Mouse (Mus musculus) gastrocnemius, adult 8-10 months (tissue): ENCODE measurements around the gene Gtpbp4. TPM values are rescaled to one million over a fixed set of nuclear protein-coding genes. Genes with fewer than 3 reads are reported as not detected.
"Not testable (repeated sequence)": the region's sequence is repeated elsewhere in the genome, so short reads cannot be mapped to it uniquely, and the experiment has no call there.

ENCODE experiments used
- DNase-seq, 2 experiments: peaks; one replicate each; pipeline ENCODE4 v3.0.0; 2022; ENCODE audit warnings: low spot score in 2 of 2
- microRNA-seq: library from miRNA; unstranded; fragments of <30 nt; microRNA quantifications from one replicate; pipeline ENCODE4 v1.2.0, GENCODE M21; 2022
- total RNA-seq, 4 experiments: library from RNA; stranded (reverse); gene quantifications; 2 replicates each; pipeline ENCODE4 v1.2.4; 2022

Gtpbp4 gene
- total RNA-seq, 4 experiments from 2014 or later, result 41.6 to 46.7 (median 45.7) TPM

DNA sequence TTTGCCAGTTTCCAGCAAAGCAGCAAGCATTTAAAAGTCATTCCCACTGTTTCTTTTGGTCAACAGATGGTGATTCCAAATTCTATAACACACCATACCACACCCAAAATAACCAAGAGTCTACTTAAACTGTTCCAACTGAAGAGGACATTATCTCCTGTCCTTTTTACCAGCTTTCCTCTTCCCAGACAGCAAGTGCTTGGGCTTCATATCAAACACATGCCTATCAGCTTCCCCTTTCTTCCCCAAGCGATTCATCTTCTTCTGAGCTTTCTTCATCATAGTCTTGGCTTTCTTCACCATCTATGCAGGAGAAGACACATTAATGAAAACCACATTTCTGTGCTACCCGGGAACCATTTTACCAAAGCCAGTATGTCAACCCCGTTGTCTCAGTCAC is 22.9 kb downstream of the Gtpbp4 start:
- no peak for DNase-seq

DNA sequence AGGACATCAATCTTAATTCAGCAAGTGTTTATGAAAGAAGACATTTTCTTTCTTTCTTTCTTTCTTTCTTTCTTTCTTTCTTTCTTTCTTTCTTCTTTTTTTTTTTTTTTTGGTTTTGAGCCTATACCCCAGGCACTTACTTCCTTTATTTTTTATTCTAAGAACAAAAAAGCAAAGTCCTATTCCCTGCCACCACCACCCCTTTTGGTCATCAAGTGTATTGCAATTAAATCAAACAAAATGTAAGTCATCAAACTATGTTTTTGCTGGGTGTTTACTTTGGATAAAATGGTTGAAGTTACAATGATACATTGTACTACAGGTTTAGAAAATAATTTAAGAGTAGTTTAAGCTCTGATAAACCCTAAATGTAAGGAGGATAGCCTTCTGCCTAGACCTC is 23.5 kb downstream of the Gtpbp4 start:
- DNase-seq, result no peak

DNA sequence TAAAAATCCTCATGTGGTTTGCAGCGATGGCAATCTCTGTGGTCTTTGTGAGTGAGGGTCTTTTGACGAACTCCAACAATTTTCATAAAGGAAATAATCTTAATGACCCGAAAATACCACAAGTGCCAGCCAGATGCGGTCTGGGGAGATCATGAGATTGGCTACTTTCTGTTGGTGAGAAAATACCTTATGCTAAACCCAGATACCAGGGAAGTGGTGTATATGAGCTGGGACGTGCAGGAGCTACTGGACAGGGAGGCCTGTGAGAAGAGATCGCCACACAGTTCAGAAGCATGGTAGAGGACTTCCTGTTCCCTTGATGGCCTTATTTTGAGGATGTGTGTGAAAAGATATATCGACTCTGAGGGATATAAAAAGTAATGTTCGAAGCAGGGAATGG is 28.1 kb downstream of the Gtpbp4 start:
- no peak for DNase-seq

DNA sequence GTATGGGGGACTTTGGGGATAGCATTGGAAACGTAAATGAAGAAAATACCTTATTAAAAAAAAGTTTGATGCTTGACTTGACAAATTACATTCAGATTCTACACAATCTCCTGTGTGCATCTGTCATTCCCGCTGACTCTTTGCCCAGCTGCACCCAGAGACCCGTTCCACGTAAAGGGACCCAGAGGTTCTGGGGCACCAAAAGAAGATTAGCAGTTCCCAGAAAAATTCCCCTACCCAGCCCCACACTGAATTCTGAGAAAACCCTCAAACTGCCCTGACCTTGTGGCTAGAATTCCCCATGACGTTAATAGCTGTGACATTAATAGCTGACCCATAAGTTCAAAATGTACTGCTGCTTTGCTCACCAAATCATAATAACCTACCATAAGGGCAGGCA is 30.7 kb downstream of the Gtpbp4 start:
- DNase-seq, result no peak

DNA sequence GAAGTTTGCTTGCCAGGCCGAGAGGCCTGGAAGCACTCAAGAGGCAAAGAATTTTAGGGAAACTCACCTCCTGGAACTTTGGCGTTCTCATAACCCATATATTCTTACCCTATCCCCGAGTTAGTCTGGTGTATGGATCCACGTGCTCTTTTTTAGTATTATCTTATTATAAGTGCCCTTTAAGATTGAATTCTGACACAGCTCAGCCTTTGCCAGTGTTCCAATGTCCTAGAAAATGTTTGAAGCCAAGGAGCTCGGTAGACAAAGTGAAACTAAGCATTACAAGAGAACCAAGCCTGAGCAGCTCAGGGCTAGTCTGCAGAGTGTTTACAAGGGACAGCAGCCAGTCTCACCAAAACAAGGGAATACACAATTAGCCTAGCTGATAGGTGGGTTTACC is 33.6 kb downstream of the Gtpbp4 start:
- not testable (repeated sequence) for DNase-seq

DNA sequence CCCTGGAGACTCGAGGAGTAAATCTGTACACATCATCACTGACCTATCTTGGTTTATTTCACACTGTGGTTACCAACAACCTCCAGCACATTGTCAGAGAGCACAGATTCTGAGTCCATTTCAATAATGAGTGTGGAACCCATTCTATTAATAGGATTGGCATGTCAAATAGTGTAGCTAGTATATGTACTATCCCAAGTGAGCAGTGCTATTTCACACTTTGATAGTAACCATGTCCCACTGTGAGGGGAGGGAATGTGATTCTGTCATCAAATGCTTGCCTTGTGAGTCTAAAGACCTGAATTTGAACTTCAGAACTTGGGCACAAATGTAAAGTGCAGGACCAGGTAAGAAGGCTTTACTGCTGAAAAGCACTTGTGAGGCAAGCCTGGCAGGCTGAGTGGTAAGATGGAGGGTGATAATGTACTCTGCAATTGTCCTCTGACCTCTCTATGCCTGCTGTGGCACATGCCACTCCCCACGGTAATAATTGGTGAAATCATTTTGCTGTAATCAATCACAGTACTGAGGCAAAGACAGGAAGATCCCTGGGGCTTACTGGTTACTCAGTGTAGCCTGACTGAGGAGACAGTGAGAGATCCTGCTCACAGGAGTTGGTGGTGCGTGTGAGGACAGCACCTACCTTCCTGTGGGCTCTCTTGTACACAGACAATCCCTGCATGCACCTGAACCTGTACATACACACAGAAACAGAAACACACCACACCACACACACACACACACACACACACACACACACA is 34.6 kb downstream of the Gtpbp4 start:
- DNase-seq, result not testable (repeated sequence)

- DNase-seq, result not testable (repeated sequence)
Measured at GRCm38 (mm10) chr13:8959554-8959953, 36.3 kb downstream of the Gtpbp4 start.

DNA sequence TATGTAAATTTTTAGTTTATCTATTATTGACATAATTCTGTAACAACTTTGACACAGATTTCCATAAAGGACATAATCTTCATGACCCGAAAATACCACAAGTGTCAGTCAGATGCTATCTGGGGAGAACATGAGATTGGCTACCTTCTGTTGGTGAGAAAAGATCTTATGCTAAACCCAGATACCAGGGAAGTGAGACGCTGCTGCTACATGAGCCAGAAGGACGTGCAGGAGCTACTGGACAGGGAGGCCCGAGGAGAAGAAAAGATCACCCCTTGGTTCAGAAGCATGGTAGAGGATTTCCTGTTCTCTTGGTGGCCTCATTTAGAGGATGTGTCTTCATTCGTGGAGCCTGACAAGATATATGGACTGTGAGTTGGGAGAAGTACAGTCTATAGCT is 36.8 kb downstream of the Gtpbp4 start:
- DNase-seq, result not testable (repeated sequence)

- not testable (repeated sequence) for DNase-seq
Measured at GRCm38 (mm10) chr13:8956873-8957272, 39.0 kb downstream of the Gtpbp4 start.

DNA sequence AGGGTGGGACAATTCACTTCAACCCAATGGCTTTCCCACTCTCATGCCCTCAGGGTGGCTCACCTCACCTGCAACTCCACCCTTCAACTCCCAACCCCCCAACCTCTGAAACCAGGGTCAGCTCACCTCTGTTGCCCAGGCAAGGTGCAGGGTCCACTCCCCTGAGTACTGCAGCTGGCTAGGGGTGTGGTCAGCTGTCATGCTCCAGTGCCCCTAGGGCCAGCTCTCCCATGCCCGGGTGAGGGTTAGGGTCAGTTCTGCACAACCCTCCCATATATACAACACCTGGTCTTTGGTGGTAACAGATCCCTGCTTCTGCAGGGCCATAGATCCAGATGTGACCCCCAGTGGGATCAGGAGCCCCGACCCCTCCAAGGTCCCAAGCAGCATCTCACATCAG is 40.8 kb downstream of the Gtpbp4 start:
- not testable (repeated sequence) for DNase-seq

DNA sequence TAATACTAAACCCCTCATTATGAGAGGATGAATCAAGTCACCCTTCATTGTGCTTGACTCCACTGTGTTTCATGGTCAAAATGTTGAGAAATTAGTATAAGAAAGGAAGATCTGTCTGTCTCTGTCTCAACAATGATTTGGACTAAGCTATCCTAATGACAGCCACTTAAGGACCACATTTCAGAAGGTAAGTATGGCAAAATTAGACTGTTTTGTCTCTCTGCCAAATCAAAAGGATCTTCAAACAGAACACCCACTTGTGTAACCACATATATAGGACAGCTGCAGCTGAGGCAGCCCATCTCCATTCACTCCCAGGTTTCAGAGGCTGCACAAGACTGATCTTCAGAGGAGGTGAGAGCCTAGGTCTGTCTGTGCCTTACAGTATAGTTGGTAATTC is 43.3 kb downstream of the Gtpbp4 start, which contains the start of gene Idi2:
Gene Idi2 (plus strand): TSS at position 301 of the 400 bp plus-strand sequence.
- DNase-seq, result not testable (repeated sequence)

DNA sequence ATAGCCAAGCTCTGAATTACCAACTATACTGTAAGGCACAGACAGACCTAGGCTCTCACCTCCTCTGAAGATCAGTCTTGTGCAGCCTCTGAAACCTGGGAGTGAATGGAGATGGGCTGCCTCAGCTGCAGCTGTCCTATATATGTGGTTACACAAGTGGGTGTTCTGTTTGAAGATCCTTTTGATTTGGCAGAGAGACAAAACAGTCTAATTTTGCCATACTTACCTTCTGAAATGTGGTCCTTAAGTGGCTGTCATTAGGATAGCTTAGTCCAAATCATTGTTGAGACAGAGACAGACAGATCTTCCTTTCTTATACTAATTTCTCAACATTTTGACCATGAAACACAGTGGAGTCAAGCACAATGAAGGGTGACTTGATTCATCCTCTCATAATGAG is 47.8 kb downstream of the Gtpbp4 start, which contains the start of gene Gm9745:
Gene Gm9745 (minus strand): TSS at position 101 of the 400 bp plus-strand sequence.
- not testable (repeated sequence) for DNase-seq

GRCm38 (mm10) chr13:8943828-8944227 is 52.1 kb downstream of the Gtpbp4 start:
- DNase-seq, result not testable (repeated sequence)

- not testable (repeated sequence) for DNase-seq
Measured at GRCm38 (mm10) chr13:8941701-8942100, 54.2 kb downstream of the Gtpbp4 start.

GRCm38 (mm10) chr13:8941110-8941509 is 54.8 kb downstream of the Gtpbp4 start:
- not testable (repeated sequence) for DNase-seq

DNA sequence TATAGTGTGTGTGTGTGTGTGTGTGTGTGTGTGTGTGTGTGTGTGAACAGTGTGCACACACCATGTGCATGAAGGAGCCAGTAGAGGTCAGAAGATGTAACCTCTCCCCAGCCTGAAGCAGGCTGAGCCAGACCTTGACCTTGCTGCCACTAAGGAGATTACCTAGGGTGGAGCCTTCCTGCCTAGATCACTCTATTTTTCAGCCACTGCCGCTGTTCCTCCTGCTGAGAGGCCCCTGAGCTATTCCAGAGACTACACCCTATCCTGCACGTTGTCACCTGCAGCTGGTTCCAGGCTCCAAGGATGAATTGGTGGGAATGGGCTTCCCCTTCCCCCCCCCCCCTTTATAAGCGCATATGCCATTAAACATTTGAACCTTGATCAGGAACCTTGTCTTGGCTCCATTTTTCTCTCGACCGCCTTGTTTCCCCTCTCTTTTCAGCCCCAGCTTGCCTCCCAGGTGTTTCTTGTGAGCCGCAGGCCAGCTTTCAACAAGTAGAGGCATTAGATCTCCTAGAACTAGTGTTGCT is 58.2 kb downstream of the Gtpbp4 start:
- not testable (repeated sequence) for DNase-seq

DNA sequence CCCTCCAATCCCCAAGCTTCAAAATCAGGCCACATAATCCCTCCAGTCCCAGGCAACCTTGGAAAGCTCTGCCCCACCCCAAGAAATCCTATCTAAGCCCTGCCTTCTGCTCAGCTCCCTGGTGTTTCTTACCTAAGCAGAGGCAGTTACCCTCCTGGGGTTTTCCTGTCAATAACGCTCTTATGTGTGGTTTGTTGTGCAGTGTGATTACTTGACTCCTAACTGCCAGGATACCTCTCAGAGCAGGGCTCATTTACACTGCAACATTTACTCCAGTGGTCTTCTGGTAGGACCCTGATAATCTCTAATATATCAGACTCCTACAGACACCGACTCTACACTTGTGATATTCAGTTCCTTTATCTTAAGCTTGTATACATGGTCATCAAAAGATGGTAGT is 62.4 kb downstream of the Gtpbp4 start:
- DNase-seq, result no peak

Small RNA genes lying within 50 kb of the gene (microRNA-seq; reads per million reads assigned to microRNA genes)
- gene Gm22750, result not detected

Other genes starting within 250 kb of the Gtpbp4 start
- 10 to 100 TPM; 27.4 to 33.8 (median 29.9) TPM for gene Wdr37, start 124.2 kb downstream of the Gtpbp4 start, total RNA-seq
- gene Idi1, start 110.6 kb downstream of the Gtpbp4 start, total RNA-seq, result 1 to 10 TPM; 5.3 to 6.8 (median 5.6) TPM
- not detected for gene Gm9745, start 47.9 kb downstream of the Gtpbp4 start, total RNA-seq
- gene Idi2, start 43.2 kb downstream of the Gtpbp4 start, total RNA-seq, result not detected
- 10 to 100 TPM; 61.6 to 73.6 (median 64.8) TPM for gene Larp4b, start 97.8 kb upstream of the Gtpbp4 start, total RNA-seq